Mouse (Mus musculus) induced T-regulatory cell, adult 2 months (primary cell): ENCODE results near the gene Adgrb3.
"Not testable (repeated sequence)": the region's sequence is repeated elsewhere in the genome, so short reads cannot be mapped to it uniquely, and the experiment has no call there.

Source experiments
- DNase-seq: peaks from one replicate; pipeline ENCODE4 v3.0.0-alpha.2; 2012; ENCODE audit warnings: low read depth

The Adgrb3 gene

DNA sequence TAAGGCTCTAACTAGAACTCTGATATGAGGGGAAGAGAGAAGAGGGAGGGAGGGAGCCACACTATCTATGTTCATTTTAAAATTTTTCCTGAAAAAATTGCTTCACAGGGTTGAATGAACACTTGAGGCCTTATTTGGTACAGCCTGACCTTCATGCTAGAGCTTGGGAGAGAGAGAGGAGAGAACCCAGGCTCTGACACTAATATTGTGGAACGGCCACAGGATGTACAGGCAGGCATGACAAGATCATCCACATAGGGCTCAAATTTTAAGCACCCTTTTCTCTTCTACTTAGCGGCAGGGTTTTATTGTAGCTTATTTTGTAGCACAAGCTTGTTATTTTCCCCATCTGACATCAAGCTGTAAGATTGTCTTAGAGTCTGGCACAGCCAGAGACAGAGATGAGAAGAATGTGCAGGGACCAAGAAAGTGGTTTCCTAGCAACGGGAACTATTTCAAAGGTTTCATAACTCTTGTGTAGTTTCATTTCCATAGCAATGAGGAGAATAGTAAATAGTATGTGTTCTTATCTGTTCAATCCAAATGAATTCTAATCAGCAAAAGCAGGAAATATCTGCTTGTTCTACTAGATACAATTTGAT is 721.9 kb downstream of the Adgrb3 start:
- DNase-seq: no peak

DNA sequence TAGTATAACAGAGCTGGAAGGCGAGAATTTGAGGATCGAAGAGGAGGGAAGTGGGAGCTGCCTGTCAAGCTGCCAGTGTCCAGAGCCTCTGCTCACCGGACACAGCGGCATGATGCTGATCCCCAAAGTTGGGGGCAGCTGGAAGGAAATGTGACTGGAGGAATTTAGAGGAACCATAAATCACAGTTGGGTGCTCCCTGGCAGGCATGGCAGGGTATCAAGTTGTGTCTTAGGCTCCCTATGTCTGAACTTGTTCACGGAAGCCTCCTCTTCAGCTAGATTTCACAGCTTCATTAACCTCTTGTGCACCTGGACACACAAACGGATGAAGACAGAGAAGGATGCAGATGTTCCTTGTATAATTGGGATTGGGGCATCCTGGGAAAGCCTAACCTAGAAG is 722.8 kb downstream of the Adgrb3 start:
- no peak for DNase-seq

DNA sequence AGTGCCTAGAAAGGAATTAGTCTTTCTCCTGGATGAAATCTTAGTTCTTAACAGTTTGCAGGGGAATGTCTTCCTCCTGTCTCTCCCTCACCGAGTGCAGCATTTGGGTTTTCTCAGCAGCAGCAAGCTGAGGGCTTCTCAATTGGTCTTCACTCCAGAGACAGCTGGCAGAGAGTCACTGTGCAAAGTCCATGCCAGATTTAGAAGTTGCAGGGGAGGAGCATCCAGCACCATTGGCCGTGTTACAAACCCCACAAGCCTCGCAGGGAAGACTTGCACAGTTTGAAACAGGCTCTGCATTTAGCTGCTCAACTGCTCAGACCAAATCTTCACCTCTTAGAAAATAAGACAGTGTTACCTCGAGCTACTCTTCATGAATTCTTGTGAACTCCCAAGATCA is 724.1 kb downstream of the Adgrb3 start:
- no peak for DNase-seq

DNA sequence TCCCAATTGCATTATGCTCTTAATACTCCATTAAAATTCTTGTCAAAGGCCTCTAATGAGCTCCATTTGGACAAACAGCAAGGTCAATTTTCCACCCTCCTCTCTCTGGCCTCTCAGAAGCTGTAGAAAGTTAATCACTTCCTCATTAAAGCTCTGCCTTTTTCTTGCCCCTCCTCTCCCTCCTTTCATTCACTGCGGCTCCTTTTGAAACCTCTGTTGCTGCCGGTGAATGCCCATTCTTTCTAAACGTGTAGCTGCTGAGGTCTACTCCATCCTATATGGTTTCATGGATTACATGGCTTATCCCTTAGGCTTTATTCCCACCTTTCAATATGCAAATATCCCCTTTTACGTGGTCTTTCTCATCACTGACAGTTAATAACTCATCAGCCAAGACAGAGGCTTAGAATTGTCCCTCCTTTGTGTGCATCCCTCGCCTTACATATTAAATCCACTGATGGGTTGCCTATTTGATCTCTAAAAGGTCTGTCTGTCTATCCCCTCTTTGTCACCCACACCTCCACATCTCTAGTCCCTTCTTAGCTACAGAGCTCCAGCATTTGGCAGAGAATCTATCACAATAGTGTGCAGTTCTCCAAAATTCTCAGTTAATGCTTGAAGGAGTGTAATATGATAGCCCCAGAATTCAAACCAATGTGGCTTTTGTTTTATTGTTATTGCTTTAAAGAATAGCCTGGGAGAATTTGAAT is 741.3 kb downstream of the Adgrb3 start:
- DNase-seq: no peak

DNA sequence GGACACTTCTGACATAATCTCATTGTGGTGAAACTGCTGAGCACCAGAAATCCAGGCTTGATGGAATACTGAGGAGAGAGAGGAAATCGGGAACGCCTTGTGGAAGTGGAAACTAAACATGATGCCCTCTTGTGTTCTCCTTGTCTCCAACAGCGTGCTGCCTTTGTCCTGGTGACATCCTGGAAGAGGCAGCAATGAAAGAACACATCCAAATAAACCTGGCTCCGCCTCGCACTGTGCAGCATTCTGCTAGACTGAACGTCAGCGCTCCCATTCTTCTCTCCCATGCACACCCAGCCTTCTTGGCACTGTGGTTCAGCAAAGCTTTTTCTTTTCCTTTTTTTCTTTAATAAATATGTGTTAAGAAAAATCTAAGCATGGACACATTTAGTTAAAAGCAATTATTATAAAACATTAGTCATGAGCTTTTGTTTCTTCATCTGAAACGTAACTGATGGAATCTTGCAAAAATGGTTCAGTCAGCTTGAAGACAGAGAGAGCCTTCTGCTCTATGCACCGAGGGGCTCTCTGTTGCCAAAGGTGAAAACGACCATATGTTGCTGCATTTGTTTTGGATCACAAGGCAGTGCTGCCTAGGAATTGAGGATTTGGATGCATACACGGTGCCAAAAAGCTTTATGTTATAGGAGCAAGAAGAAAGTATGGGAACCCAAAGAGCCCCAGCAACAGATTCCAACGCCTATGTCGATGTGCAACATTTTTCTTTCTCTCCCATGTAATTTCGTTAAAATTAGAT is 743.7 kb downstream of the Adgrb3 start:
- no peak for DNase-seq

DNA sequence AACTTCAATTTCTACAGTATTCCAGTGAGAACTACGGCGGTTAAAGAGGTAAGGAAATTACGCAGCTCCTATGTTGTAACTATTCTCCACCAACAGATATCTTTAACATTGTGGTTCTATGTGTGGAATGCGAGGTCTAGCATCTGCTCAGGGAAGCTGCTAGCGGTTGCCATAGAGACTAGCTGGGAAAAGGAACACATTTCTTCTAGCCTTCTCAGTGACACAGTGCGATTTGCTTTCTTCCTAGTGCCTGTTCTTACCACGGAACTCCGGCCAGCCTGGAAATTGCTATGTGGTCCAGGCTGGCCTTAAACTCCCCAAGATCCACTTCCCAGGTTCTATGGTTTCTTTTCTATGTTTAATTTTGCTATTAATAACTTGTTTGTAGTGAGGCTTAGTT is 747.1 kb downstream of the Adgrb3 start:
- no peak for DNase-seq

DNA sequence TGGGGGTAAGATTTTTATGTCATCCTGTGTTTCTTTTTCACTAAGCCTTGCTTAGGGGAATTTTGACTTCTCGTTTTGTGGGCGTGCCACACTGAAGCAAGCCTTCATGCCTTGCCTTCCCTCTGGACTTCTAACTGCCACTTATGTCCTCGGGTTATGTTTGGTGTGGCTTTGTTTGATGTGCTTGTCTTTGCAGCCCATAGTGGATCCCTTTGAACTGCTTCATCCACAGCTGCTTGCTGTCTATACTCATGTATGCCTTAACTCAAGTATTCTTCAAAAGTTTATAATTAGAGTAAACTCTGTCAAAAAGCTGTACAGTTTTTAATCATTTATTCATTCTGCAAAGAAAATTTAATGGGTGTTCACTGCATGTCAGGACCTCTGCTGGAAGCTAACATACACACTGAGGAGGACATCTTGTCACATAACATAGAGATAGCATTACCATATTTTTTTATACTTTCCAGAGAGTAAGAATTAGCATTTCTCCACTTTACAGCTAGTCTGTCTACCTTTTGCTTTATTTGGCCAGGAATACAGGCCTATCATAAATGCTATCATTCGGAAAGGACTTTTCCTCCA is 748.1 kb downstream of the Adgrb3 start:
- no peak for DNase-seq

DNA sequence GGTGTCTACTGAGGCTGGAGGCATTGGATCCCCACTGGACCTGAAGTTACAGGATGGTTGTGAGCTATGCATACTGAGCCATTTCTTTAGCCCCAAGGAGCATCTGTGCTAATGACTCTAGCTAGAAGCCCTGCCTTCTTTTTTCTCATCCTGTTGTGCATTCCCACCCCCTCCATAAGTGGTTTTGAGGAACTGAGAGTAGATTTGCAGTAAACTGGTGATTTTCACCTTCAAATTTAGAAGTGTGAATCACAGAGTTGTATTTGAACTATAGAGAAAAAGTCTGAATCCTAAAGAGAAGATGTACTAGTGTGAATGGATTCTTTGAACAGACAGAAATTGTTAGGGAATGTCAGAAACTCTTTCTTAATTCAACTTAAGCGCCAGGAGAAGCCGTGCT is 750.1 kb downstream of the Adgrb3 start:
- DNase-seq: no peak

DNA sequence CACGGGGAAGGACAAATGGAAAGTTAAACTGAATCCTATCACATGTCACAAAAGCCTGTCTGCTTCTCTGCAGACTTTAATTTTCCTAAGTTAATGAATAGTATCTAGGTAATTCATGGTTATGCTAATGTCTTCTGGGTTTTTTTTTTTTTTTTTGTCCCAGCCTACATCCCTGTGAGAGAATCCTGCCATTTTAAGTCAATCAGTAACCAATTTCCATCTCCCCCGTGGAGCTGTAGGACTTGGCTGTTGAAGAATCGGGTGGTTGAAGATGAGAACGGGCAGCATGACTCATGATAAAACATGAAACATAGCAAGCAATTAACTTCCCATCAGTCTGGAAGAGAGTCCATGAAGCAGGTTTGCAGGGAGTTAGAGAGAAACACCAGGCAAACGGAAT is 753.6 kb downstream of the Adgrb3 start:
- no peak for DNase-seq

DNA sequence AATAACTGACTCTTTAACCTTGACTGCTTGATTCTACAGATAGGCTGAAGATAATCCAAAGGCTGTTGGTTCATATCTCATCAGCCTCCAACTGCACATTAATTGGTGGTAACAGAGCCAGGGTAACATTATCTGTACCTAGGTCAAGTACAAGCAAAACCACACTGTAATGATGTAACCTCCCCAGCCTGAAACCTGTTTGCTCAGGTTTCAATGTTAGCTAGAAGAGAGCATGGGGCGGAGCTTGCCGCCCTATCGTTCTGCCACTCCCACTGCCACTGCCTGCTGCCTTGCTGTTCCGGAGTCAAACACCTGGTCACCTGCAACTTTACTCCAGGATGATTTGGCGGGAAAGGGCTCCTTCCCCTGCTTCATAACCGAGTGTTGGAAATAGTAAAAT is 765.5 kb downstream of the Adgrb3 start:
- DNase-seq: no peak

DNA sequence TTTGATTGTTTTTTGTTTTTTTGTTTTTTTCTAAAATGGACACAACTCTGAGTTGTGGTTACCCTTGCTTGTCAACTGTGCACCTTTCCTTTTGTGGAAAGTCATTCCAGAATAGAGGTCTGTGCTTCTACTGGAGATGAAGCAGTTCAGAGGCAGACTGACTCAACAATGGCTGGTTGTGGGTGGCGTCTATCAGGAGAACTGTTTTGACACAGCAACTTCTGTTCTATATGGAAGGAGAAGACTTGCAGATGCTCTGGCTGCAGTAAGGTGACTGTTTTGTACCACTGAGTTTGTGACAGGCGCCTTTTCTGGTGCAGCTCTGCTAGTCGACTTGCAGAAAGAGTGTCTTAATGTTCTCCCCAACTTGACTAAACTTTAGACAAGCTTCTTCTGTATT is 768.6 kb downstream of the Adgrb3 start:
- DNase-seq: no peak

DNA sequence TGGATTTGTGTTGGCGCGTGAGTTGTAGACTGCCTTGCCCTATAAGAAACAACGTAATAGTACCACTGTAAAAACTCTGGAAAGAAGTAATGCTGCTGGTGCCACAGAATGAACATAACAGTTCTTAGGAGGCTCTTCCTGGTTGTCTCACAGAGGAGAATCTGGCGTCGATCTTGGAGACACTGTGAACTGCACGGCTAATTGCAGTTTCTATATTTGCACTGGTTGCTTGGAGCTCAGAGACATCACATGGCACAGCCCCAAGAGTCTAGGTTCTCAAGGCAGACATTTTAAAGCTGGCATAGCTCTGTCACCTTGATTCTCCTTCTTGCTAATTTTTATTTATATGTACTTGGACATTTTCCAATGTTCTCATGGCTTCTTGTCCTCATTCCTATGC is 769.3 kb downstream of the Adgrb3 start:
- no peak for DNase-seq

DNA sequence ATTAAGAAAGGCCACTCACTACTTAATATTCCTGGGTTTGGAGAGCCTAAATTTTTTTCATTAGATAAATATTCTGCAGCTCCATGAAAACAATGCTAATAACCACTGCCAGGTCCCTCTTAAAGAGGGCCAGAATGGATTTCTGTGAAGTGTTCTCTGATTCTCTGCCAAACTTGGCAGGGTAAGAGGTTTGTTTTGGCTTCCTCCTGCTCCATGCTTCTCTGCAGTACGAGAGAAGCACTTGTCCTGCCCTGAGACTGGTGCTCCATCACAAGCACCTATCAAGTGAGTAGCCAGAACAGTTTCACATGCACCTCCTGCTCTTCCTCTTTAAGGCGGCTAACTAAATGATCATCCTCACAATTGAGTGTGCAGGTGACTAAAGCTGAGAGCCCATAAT is 771.9 kb downstream of the Adgrb3 start:
- DNase-seq: no peak

DNA sequence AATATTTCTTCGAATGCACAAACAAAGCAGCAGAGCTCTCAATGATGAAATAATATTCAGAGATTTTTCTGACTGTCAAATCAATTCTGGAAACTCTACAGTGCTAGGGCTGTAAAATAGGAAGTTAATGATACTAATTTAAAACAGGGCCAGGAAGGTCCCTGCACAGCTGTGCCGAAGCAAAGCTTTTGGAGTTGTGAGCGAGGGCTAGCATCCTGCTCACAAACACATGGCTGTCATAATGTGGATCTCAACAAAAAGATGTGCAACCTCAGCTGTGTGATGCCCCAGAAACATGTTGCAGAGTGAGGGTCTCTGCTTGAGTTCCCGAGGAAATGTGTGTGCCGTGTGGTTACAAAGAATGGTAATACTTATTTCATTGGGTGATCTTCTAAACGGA is 772.3 kb downstream of the Adgrb3 start:
- no peak for DNase-seq

DNA sequence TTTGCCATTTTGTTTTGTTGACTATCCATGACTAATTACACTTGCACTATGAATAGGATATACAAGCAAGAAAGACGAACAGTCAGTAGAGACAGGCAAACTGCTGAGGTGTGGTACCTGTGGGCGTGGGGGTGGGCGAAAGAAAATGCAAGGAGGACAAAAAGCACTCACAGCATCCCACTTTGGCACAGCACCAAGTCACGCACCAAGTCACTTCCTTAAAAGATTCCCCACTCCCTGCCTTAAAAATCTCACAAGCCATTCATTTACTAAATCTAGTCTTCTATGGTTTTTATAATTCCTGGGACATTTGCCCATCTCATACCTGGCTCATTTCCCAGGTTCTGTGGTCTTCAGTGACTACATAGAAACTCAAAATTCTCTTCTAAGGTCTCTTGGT is 787.4 kb downstream of the Adgrb3 start:
- DNase-seq: no peak

DNA sequence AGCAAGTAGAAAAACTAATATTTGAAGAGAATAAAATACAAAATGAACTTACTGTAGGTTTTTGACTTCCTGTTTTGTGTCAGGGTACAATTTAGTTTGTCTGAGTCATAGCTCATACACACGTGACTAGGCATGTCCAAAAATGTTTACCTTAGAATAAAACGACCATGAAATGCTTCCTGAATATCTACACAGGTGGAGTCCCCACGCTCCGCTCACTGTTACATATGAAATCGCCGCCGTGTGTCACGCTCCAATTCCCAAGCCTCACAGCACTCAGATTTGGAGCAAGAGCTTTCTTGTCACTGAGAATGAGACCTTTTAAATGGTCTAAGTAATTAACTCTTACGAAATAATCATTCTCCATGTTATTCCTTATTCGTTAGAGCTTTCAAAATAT is 795.3 kb downstream of the Adgrb3 start:
- DNase-seq: no peak

DNA sequence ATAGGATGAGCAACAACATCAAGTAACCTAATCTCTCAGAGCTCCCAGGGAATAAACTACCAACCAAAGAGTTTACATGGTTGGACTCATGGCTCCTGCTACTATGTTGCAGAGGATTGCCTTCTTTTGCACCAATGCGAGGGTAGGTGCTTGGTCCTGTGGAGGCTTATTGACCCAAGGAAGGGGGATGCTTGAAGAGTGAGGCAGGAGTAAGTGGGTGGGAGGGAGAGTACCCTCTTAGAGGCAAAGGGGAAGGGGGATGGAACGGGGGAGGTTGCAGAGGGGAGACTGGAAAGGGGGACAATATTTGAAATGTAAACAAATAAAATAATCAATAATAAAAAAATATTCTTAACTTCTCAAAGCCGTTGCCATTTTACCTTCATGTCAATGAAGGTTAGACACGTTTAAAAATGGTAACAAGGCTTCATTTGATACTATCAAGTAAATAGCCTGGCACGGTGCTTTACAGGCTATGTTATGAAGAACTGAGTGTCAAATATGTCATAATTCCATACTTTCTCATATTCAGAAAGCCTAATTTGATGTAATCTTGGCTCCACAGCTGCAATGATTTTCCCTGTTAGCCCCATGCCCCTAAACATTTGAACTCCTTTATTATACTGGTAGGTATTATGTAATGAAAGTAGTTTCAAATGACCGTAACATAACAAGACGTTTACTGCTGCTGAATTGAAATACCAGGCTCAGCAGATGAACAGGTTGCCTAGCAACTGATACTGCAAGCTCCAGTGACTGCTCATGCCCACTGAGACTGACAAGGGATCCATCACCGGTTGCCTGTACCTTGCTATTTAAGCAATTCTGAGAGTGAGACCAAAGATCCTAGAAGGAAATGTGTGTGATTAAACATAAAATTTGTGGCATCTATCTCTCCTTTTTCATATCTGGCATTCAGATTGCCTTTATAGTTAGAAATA is 796.1 kb downstream of the Adgrb3 start:
- no peak for DNase-seq

DNA sequence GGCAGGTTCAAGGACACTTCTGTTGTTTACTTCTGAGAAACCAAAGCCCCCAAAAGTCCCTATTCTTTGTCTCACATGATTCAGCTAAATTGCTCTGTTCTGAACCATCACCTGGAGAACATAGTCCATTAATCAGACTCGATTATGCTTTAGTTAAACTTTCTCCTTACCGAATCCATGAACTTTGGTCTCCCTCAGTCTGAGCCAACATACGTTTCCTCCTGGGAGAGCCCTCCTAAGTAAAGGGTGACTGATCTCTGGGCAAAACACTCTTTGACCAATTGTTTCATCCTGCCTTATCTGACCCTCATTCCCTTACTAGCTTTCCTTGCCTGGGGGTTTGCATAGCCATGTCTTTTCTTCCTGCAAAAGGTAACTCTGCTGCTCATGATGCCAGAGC is 806.4 kb downstream of the Adgrb3 start:
- no peak for DNase-seq

DNA sequence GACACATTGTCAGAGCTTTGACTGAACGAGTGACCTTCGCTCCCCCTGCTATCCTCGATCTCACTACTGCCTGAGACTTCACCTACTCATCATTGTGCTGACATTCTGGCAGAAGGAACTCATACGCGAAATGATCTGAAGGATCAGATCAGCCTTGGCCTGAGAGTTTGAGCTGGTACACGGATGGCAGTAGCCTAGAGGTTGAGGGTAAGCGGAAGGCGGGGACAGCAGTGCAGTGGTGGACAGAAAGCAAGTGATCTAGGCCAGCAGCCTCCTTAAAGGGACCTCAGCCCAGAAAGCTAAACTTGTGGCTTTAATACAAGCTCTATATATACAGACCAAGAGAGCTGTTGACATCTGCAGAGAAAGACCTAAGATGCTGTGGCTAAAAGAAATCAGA is 811.7 kb downstream of the Adgrb3 start:
- DNase-seq: not testable (repeated sequence)
